Mouse (Mus musculus): ENCODE measurements around the gene Smarcd3. TPM values are rescaled to one million over a fixed set of nuclear protein-coding genes. Genes with fewer than 3 reads are reported as not detected.

Gene Smarcd3
- total and polyA plus RNA-seq, 2 experiments from 2014 or later: 33.9 to 79.2 TPM

DNA sequence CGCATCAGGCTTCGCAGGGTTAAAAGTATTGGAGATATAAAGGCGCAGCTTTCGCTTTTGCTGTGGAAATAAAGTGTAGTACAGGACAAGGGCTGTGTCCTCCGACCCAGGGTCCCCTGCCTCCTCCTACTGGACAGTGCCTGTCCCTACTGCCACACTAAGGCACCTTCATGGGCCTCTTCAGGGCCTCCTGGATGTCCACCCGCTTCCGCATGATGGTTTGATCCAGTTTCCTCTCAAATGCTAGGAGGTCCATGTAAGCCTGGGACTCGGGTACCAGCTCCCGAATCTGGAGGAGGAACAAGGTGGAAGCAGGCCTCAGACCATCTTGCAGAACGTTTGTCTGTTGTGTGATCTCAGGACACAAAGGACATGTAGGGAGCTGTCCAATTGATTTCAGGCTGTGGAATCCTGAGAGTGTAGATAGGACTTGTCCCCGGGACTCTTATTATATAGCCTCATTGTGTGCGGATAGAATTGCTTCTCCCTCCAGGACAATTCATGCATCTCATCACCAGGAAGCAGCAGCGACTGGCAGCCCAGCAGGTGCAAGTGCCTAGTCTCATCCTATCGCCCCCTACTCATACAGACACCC, 28.3 kb downstream of the Smarcd3 start:
- no peak for DNase-seq (ENCODE audit: low spot score)
- H3K36me3 ChIP-seq (replicated peaks; ENCODE audit: control insufficient read depth, insufficient read depth, low read length): peaks cover 46% of the 10 kb centered on the region
- WGBS: 76% methylated on average over 14 of the region's 14 CpGs
- H3K4me1 ChIP-seq (ENCODE audit: control insufficient read depth, insufficient read depth): peaks cover 16% of the 10 kb centered on the region
- H3K27me3 ChIP-seq (ENCODE audit: control insufficient read depth, insufficient read depth, low read length): no peaks in the 10 kb centered on the region
- no peak overlapping the region for H3K9ac ChIP-seq (replicated peaks; ENCODE audit: low read depth, low read length)
- H3K4me3 ChIP-seq (ENCODE audit: low read depth, low read length): no peak overlapping the region
- H3K9me3 ChIP-seq (replicated peaks; ENCODE audit: control insufficient read depth, low read length): no peaks in the 10 kb centered on the region
- H3K4me2 ChIP-seq (ENCODE audit: low read depth, low read length): no peak overlapping the region
- no peak for TF ChIP-seq EP300 (IDR thresholded peaks at IDR 0.05; ENCODE audit: low read depth)
- no peak for TF ChIP-seq CTCF (IDR thresholded peaks at IDR 0.05; ENCODE audit: low read depth)
- no peak overlapping the region for H3K27ac ChIP-seq (ENCODE audit: low read depth)
- no peak for ATAC-seq (ENCODE audit: insufficient read depth, low read depth)

DNA sequence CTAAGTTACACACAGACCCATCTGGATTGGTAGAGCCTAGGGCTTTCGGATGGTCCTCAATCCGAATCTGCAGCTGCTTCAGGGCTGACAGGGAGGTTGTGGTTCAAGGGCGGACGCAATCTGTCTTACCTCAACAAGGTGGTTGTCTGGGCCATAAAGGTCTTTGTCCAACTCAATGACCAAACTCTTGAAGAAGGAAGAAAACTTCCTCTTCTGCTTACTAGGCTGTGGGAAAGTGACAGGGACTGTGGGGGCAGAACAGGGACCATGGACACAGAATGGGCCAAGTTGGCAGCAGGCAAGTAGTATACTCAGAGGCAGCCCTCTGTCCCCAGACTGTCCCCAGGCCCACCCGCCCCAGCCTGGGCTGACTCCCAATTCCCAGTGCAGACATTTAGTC, 28.9 kb downstream of the Smarcd3 start:
- peaks cover 13% of the 10 kb centered on the region for H3K4me1 ChIP-seq (ENCODE audit: control insufficient read depth, insufficient read depth)
- no peak overlapping the region for H3K4me2 ChIP-seq (ENCODE audit: low read depth, low read length)
- ATAC-seq (ENCODE audit: insufficient read depth, low read depth): no peak
- no peaks in the 10 kb centered on the region for H3K27me3 ChIP-seq (ENCODE audit: control insufficient read depth, insufficient read depth, low read length)
- H3K9me3 ChIP-seq (replicated peaks; ENCODE audit: control insufficient read depth, low read length): no peaks in the 10 kb centered on the region
- H3K36me3 ChIP-seq (replicated peaks; ENCODE audit: control insufficient read depth, insufficient read depth, low read length): peaks cover 46% of the 10 kb centered on the region
- no peak for TF ChIP-seq CTCF (IDR thresholded peaks at IDR 0.05; ENCODE audit: low read depth)
- TF ChIP-seq EP300 (IDR thresholded peaks at IDR 0.05; ENCODE audit: low read depth): no peak
- H3K27ac ChIP-seq (ENCODE audit: low read depth): no peak overlapping the region
- 91% methylated on average over 5 of the region's 5 CpGs for WGBS
- no peak for DNase-seq (ENCODE audit: low spot score)
- no peak overlapping the region for H3K9ac ChIP-seq (replicated peaks; ENCODE audit: low read depth, low read length)
- no peak overlapping the region for H3K4me3 ChIP-seq (ENCODE audit: low read depth, low read length)

DNA sequence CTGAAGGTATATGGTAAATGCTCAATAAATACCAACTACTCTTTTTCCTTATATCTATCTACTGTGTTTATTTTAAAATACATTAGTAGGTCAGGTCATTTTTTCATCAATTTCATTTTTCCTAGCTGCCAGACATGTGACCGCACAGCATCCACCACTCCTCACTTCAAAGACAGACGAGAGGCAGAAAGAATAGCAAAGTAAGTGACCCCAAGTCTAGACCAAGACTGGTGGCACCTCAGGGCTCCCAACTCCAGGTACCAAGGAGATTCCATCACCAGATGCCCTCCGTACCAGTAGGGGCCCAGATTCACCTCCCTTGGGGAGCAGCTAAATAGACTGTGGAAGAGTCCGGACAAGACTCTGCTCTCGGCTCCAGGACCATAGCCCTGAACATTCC, 29.9 kb downstream of the Smarcd3 start:
- DNase-seq (ENCODE audit: low spot score) (no peak), ATAC-seq (ENCODE audit: insufficient read depth, low read depth) (no peak)
- H3K27me3 ChIP-seq (ENCODE audit: control insufficient read depth, insufficient read depth, low read length): no peaks in the 10 kb centered on the region
- TF ChIP-seq CTCF (IDR thresholded peaks at IDR 0.05; ENCODE audit: low read depth): no peak
- TF ChIP-seq EP300 (IDR thresholded peaks at IDR 0.05; ENCODE audit: low read depth): no peak
- no peak overlapping the region for H3K4me3 ChIP-seq (ENCODE audit: low read depth, low read length)
- WGBS: 90% methylated on average over 5 of the region's 5 CpGs
- H3K9me3 ChIP-seq (replicated peaks; ENCODE audit: control insufficient read depth, low read length): no peaks in the 10 kb centered on the region
- no peak overlapping the region for H3K4me2 ChIP-seq (ENCODE audit: low read depth, low read length)
- no peak overlapping the region for H3K9ac ChIP-seq (replicated peaks; ENCODE audit: low read depth, low read length)
- H3K36me3 ChIP-seq (replicated peaks; ENCODE audit: control insufficient read depth, insufficient read depth, low read length): peaks cover 50% of the 10 kb centered on the region
- peaks cover 13% of the 10 kb centered on the region for H3K4me1 ChIP-seq (ENCODE audit: control insufficient read depth, insufficient read depth)
- H3K27ac ChIP-seq (ENCODE audit: low read depth): no peak overlapping the region

DNA sequence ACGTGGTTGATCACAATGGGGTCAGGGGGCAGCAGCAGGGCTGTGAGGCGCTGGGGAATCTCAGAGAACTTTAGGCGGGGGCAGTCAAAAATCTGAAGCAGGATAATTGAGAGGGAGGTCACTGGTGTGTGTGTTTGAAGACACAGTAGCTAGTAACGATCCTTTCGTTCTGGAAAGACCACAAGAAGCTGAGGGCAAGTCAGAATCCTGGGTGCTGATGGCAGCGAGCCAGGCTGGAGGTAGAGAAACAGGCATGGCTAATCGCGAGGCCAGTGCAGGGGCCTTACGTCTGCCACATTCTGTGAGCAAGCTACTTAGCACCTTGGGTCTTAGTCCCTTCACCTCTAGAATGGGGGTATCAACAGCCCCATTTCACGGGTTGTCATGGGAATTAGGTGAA, 30.3 kb downstream of the Smarcd3 start:
- Histone ChIP-seq H3K27ac (ENCODE audit: low read depth) (no peak overlapping the region), H3K9me3 (replicated peaks; ENCODE audit: control insufficient read depth, low read length) (no peaks in the 10 kb centered on the region), H3K36me3 (replicated peaks; ENCODE audit: control insufficient read depth, insufficient read depth, low read length) (peaks cover 52% of the 10 kb centered on the region), H3K4me1 (ENCODE audit: control insufficient read depth, insufficient read depth) (peaks cover 10% of the 10 kb centered on the region), H3K9ac (replicated peaks; ENCODE audit: low read depth, low read length) (no peak overlapping the region), H3K4me3 (ENCODE audit: low read depth, low read length) (no peak overlapping the region), H3K4me2 (ENCODE audit: low read depth, low read length) (no peak overlapping the region), H3K27me3 (ENCODE audit: control insufficient read depth, insufficient read depth, low read length) (no peaks in the 10 kb centered on the region)
- TF ChIP-seq EP300 (IDR thresholded peaks at IDR 0.05; ENCODE audit: low read depth) (no peak), CTCF (IDR thresholded peaks at IDR 0.05; ENCODE audit: low read depth) (no peak)
- ATAC-seq (ENCODE audit: insufficient read depth, low read depth) (no peak), DNase-seq (ENCODE audit: low spot score) (no peak)
- WGBS: 68% methylated on average over 10 of the region's 10 CpGs

DNA sequence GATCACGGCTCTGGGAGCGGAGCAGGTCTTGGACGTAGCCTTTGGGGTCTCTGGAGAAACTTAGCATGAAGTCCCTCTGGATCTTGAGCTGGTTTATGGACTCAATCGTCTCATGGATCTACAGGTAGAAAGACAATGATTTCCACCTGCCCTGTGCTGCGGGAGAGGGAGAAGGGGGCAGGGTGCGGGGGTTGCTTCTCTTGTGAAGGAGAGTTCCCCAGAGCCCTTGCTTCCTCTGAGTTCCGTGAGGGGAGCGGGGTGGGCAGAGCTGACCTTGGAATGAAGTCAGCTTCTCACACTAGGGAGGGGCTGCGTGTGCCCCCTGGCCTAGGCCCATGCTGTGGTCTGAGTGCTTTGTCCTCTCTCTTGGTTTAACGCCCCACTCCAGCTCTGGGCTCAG, 31.0 kb downstream of the Smarcd3 start:
- WGBS: 82% methylated on average over 10 of the region's 10 CpGs
- no peak for ATAC-seq (ENCODE audit: insufficient read depth, low read depth)
- no peak overlapping the region for H3K9ac ChIP-seq (replicated peaks; ENCODE audit: low read depth, low read length)

More for the DNA sequence above, 31.0 kb downstream of the Smarcd3 start:
- H3K9me3 ChIP-seq (replicated peaks; ENCODE audit: control insufficient read depth, low read length): no peaks in the 10 kb centered on the region
- H3K27me3 ChIP-seq (ENCODE audit: control insufficient read depth, insufficient read depth, low read length): no peaks in the 10 kb centered on the region
- H3K4me1 ChIP-seq (ENCODE audit: control insufficient read depth, insufficient read depth): 0 out of 2 replicates have a peak, but pooled peaks cover 5% of the 10 kb centered on the region
- TF ChIP-seq CTCF (IDR thresholded peaks at IDR 0.05; ENCODE audit: low read depth) (no peak), EP300 (IDR thresholded peaks at IDR 0.05; ENCODE audit: low read depth) (no peak)
- H3K4me2 ChIP-seq (ENCODE audit: low read depth, low read length): no peak overlapping the region
- H3K36me3 ChIP-seq (replicated peaks; ENCODE audit: control insufficient read depth, insufficient read depth, low read length): peaks cover 57% of the 10 kb centered on the region
- DNase-seq (ENCODE audit: low spot score): no peak
- H3K4me3 ChIP-seq (ENCODE audit: low read depth, low read length): no peak overlapping the region
- no peak overlapping the region for H3K27ac ChIP-seq (ENCODE audit: low read depth)
